Mouse (Mus musculus) forebrain, embryonic 14.5 days (tissue): ENCODE measurements at regions not wholly inside any gene's neighbourhood (a gene's known extent, or its start where the extent isn't known, plus 50 kb on each side); places are given as distances from the start of the nearest gene placed in this dataset.

Experiments
- ATAC-seq: fragments of 200-750 bp; cut with Nextera tagmentation; 2 replicates; pipeline ENCODE4 v1.8.0; 2017; ENCODE audit warnings: mild to moderate bottlenecking, moderate library complexity
- DNase-seq: peaks from one replicate; pipeline ENCODE4 v3.0.0-alpha.2; 2015; ENCODE audit warnings: low spot score
- H3K27ac ChIP-seq: fragments of 300-500 bp; sonication (generic); 2 replicates; pipeline ENCODE4 v1.5.1; 2014; ENCODE audit warnings: low read depth, mild to moderate bottlenecking, control low read depth, low read length, moderate library complexity
- H3K27me3 ChIP-seq: fragments of 300-500 bp; sonication (generic); replicated peaks from 2 replicates; pipeline ENCODE4 v1.6.1; 2014; ENCODE audit warnings: low read length, control low read depth, mixed read lengths; ENCODE audit not compliant: control insufficient read depth, insufficient read depth
- H3K36me3 ChIP-seq: fragments of 300-500 bp; sonication (generic); 2 replicates; pipeline ENCODE4 v1.6.1; 2014; ENCODE audit warnings: low read length, control low read depth; ENCODE audit not compliant: control insufficient read depth, insufficient read depth
- H3K4me1 ChIP-seq: fragments of 300-500 bp; sonication (generic); 2 replicates; pipeline ENCODE4 v1.6.1; 2014; ENCODE audit warnings: antibody characterized with exemption, low read length, control low read depth; ENCODE audit not compliant: control insufficient read depth, insufficient read depth
- H3K4me2 ChIP-seq: fragments of 300-500 bp; sonication (generic); 2 replicates; pipeline ENCODE4 v1.6.1; 2014; ENCODE audit warnings: mild to moderate bottlenecking, control low read depth, low read length
- H3K4me3 ChIP-seq: fragments of 300-500 bp; sonication (generic); 2 replicates; pipeline ENCODE4 v1.5.1; 2014; ENCODE audit warnings: low read depth, low read length, control low read depth
- H3K9ac ChIP-seq: fragments of 300-500 bp; sonication (generic); 2 replicates; pipeline ENCODE4 v1.6.1; 2014; ENCODE audit warnings: mild to moderate bottlenecking, low read length, control low read depth, moderate library complexity
- H3K9me3 ChIP-seq: fragments of 300-500 bp; sonication (generic); replicated peaks from 2 replicates; pipeline ENCODE4 v1.6.1; 2016; ENCODE audit warnings: low read length, control low read depth, mixed read lengths; ENCODE audit not compliant: control insufficient read depth
- WGBS: fragments of 180-500 bp; shearing (Covaris S2); extraction: QIAGEN DNeasy Blood & Tissue Kit; methylation state at CpG from one replicate; pipeline ENCODE4 v1.1.7; 2014; 5-methylcytosine and 5-hydroxymethylcytosine counted together

DNA sequence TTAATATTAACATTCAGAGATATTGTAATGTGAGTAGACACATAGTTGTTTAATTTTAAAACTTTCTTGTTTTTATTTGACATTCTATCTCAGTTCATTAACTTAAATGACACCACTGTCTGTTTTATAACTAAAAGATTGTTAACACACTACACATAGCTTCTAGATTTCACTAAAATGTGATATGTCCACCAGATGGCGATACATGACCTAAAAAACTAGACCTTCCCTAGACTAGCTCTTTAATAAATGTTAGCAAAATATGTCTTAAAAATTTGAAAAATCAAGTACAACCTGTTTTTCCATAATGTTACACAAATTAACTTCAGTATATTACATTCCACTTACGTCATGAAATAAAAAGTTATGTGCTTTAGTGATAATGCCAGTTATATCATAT is 1398.8 kb upstream of the Cdh9 start:
- 41% methylated on average over 2 of the region's 2 CpGs for WGBS
- peak; percentile 80 for DNase-seq
- no peak overlapping the region for H3K27ac ChIP-seq

DNA sequence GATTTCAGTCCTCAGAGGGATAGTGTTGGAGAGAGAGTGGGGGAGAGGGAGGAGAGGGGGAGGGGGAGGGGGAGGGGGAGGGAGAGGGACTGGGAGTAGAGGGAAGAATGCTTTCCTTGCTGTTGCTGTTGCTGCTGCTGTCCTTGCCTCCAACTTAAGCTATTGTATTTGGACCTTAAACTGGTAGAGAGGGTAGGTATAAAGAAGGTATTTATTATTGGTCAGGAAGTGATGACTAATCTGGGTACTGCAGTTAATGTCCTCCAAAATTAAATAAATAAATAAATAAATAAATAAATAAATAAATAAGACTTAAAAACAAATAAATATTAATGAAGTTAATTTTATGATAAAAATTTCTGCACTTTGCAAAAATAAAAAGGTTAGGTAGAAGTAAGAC is 1396.6 kb upstream of the Cdh9 start:
- DNase-seq (no peak), ATAC-seq (no peak)
- Histone ChIP-seq H3K9me3 (no peaks in the 10 kb centered on the region), H3K9ac (no peak overlapping the region), H3K27ac (no peak overlapping the region), H3K27me3 (no peaks in the 10 kb centered on the region), H3K4me1 (no peaks in the 10 kb centered on the region), H3K36me3 (no peaks in the 10 kb centered on the region), H3K4me3 (no peak overlapping the region), H3K4me2 (no peak overlapping the region)

More for the DNA sequence above, 1398.8 kb upstream of the Cdh9 start:
- Histone ChIP-seq H3K36me3 (no peaks in the 10 kb centered on the region), H3K4me2 (no peak overlapping the region), H3K27me3 (no peaks in the 10 kb centered on the region), H3K9me3 (no peaks in the 10 kb centered on the region), H3K9ac (no peak overlapping the region), H3K4me1 (no peaks in the 10 kb centered on the region), H3K4me3 (no peak overlapping the region)
- peak; percentile 77 for ATAC-seq

DNA sequence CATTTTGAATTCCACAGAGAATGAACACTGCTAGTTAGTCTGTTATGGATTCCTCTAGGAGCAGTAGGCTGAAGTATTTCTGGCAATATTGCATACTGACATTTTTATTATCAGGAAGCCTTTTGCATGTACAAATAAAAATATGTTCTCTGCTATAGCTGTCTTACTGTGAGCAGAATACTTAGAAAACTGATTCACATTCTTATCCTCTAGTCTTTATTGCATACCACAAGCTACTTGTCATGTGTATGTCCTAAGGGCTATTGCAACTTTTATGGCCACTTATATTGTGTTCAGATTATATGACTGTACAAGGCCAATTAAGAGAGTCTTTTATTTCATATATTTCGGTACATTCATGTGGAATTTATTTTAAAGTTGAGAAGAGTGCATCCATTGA is 1366.7 kb upstream of the Cdh9 start:
- Histone ChIP-seq H3K4me2 (no peak overlapping the region), H3K27me3 (no peaks in the 10 kb centered on the region), H3K4me3 (no peak overlapping the region), H3K9me3 (no peaks in the 10 kb centered on the region), H3K36me3 (no peaks in the 10 kb centered on the region), H3K27ac (no peak overlapping the region), H3K9ac (no peak overlapping the region), H3K4me1 (no peaks in the 10 kb centered on the region)
- 83% methylated on average over 1 of the region's 1 CpGs for WGBS
- no peak for ATAC-seq
- DNase-seq = no peak

DNA sequence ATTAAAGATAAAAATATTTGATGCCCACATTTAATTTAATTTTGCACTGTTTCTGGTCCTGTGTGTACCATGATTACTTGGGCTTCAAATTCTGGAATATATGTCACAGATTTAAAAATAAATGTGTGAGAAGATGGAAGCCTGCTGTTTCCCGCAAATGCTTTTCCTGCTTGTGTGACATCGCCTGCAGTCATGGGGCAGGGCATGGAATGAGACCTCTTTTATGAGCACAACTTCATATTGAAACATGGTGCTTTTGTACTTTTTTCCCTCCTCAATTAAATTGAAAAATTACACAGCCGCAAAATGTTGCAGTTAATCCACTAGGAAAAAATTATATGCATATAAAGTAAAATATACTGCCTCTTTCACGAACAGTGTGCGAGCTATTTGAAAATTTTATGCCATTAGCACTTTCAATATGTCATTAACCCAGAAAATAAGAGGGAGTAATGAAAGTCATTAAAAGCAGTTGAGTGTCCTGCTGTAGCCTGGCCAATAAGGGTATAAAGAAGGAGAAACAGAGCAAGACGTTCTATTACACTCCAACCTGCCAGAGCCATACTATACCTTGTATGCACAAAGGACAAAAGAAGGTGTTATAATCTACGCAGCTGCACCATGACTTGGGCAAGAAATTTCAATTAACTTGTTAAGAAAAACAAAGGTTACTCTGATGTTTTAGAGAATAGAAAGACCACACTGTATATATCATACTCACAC is 1336.1 kb upstream of the Cdh9 start:
- ATAC-seq (no peak), DNase-seq (peak; percentile 2)
- no peaks in the 10 kb centered on the region for H3K36me3 ChIP-seq
- no peak overlapping the region for H3K4me3 ChIP-seq
- H3K9ac ChIP-seq = no peak overlapping the region
- WGBS = 78% methylated on average over 7 of the region's 7 CpGs
- H3K27me3 ChIP-seq = no peaks in the 10 kb centered on the region
- H3K4me1 ChIP-seq = no peaks in the 10 kb centered on the region
- no peak overlapping the region; the same call in 1 of the 2 replicates for H3K27ac ChIP-seq
- H3K4me2 ChIP-seq = no peak overlapping the region
- no peaks in the 10 kb centered on the region for H3K9me3 ChIP-seq
